Mouse (Mus musculus): ENCODE results near the gene Gper1. TPM values are rescaled to one million over a fixed set of nuclear protein-coding genes. Genes with fewer than 3 reads are reported as not detected.

The Gper1 gene
- polyA plus RNA-seq, 1 experiment from 2014 or later = 7.2 TPM

DNA sequence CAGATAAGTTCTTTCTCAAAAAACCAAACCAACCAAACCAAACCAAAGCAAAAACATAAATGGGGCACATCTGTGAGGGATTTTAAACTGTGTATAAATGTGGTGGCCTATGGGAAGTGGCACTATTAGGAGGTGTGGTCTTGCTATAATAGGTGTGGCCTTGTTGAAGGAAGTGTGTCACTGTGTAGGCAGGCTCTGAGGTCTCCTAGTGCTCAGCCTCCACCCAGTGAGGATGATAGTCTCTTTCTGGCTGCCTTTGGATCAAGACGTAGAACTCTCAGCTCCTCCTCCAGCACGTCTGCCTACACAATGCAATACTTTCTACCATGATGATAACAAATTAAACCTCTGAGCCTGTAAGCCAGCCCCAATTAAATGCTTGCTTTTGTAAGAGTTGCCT, 43.4 kb downstream of the Gper1 start:
- H3K9me3 ChIP-seq (ENCODE audit: low read length) = no peaks in the 10 kb centered on the region
- no peak overlapping the region for H3K27ac ChIP-seq (ENCODE audit: low read length)
- WGBS = 63% methylated on average over 2 of the region's 2 CpGs
- TF ChIP-seq EP300 (IDR thresholded peaks at IDR 0.05) (no peak), CTCF (IDR thresholded peaks at IDR 0.05) (no peak)
- no peak overlapping the region for H3K4me3 ChIP-seq (ENCODE audit: low read depth, low read length)
- no peaks in the 10 kb centered on the region for H3K27me3 ChIP-seq (replicated peaks; ENCODE audit: insufficient read depth, low read length)
- ATAC-seq (no peak), DNase-seq (ENCODE audit: low spot score) (no peak)
- no peaks in the 10 kb centered on the region for H3K4me1 ChIP-seq (ENCODE audit: insufficient read depth, low read depth, low read length)
- H3K9ac ChIP-seq (replicated peaks; ENCODE audit: low read depth) = no peak overlapping the region
- H3K36me3 ChIP-seq (ENCODE audit: insufficient read depth, low read length) = peaks cover 5% of the 10 kb centered on the region
- no peak overlapping the region for H3K4me2 ChIP-seq (replicated peaks; ENCODE audit: low read depth, low read length)

DNA sequence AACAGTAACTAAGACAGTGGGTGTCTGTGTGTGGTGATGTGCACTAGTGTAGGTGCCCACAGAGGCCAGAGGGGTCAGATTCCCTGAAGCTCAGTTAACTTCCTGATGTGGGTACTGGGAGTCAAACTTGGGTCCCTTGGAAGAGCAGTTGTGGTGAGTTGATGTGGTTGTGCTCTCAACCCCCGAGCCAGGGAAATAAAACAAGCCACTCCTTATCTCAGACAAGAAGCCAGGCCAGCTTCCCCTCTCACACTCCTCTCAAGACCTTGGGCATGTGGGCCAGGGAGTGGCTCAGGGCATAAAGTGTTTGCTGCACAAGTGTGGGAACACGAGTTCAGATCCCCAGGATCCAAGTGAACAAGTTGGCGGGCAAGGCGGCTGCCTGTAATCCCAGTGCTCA, 43.9 kb downstream of the Gper1 start:
- Histone ChIP-seq H3K9me3 (ENCODE audit: low read length) (no peaks in the 10 kb centered on the region), H3K27ac (ENCODE audit: low read length) (no peak overlapping the region), H3K27me3 (replicated peaks; ENCODE audit: insufficient read depth, low read length) (no peaks in the 10 kb centered on the region), H3K4me1 (ENCODE audit: insufficient read depth, low read depth, low read length) (no peaks in the 10 kb centered on the region), H3K36me3 (ENCODE audit: insufficient read depth, low read length) (peaks cover 7% of the 10 kb centered on the region), H3K9ac (replicated peaks; ENCODE audit: low read depth) (no peak overlapping the region), H3K4me3 (ENCODE audit: low read depth, low read length) (no peak overlapping the region), H3K4me2 (replicated peaks; ENCODE audit: low read depth, low read length) (no peak overlapping the region)
- no peak for ATAC-seq
- DNase-seq (ENCODE audit: low spot score) = no peak
- WGBS = 63% methylated on average over 4 of the region's 4 CpGs
- TF ChIP-seq CTCF (IDR thresholded peaks at IDR 0.05) = no peak
- TF ChIP-seq EP300 (IDR thresholded peaks at IDR 0.05) = no peak

DNA sequence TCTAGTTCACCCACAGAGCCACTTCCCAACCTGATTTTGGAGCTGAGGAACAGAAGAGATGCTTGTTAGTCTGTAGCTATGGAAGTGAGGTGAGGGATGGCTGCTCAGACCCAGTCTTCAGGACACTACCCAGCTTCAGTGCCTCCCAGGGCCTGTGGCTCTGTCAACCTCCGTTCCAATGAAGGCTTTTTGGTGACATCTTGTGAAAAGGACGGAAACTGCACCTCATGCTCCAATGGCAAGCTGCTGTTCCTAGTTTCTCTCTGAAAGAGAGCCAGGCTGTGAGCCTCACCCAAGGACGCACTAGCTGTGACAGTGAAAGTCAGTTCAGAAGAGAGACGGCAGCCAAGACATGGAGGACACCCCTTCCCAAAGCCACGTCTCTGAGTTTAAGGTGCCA, 45.0 kb downstream of the Gper1 start:
- Histone ChIP-seq H3K27me3 (replicated peaks; ENCODE audit: insufficient read depth, low read length) (no peaks in the 10 kb centered on the region), H3K4me3 (ENCODE audit: low read depth, low read length) (no peak overlapping the region), H3K27ac (ENCODE audit: low read length) (no peak overlapping the region), H3K9ac (replicated peaks; ENCODE audit: low read depth) (no peak overlapping the region), H3K4me2 (replicated peaks; ENCODE audit: low read depth, low read length) (no peak overlapping the region), H3K4me1 (ENCODE audit: insufficient read depth, low read depth, low read length) (no peaks in the 10 kb centered on the region), H3K36me3 (ENCODE audit: insufficient read depth, low read length) (peaks cover 13% of the 10 kb centered on the region), H3K9me3 (ENCODE audit: low read length) (no peaks in the 10 kb centered on the region)
- 41% methylated on average over 5 of the region's 5 CpGs for WGBS
- ATAC-seq (peak; percentile 53), DNase-seq (ENCODE audit: low spot score) (peak; percentile 48)
- TF ChIP-seq EP300 (IDR thresholded peaks at IDR 0.05) (no peak), CTCF (IDR thresholded peaks at IDR 0.05) (peak; percentile 72)

DNA sequence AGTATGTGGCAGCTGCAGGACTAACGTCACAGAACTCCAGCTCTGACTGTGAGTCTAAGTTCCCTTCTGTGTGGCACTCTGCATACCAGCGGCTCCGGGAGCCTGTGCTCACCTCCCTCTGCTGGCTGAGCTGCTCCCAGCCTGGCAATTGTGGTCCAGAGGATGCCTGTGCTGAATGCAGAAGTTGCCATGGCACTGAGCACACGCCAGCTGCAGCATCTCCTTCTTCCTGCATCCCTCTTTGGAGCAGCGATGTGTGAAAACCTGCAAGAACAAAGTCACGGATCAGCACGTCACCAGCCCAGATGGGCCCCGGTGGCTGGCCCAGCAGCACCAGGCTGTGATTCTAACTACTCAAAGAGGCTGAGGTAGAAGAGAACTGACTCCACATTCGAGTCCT, 51.8 kb downstream of the Gper1 start:
- DNase-seq (ENCODE audit: low spot score) (no peak), ATAC-seq (no peak)
- 87% methylated on average over 9 of the region's 9 CpGs for WGBS
- Histone ChIP-seq H3K4me2 (replicated peaks; ENCODE audit: low read depth, low read length) (no peak overlapping the region), H3K36me3 (ENCODE audit: insufficient read depth, low read length) (peaks cover 53% of the 10 kb centered on the region), H3K27ac (ENCODE audit: low read length) (no peak overlapping the region), H3K9ac (replicated peaks; ENCODE audit: low read depth) (no peak overlapping the region), H3K9me3 (ENCODE audit: low read length) (no peaks in the 10 kb centered on the region), H3K4me3 (ENCODE audit: low read depth, low read length) (no peak overlapping the region), H3K27me3 (replicated peaks; ENCODE audit: insufficient read depth, low read length) (no peaks in the 10 kb centered on the region), H3K4me1 (ENCODE audit: insufficient read depth, low read depth, low read length) (no peaks in the 10 kb centered on the region)
- TF ChIP-seq EP300 (IDR thresholded peaks at IDR 0.05) (no peak), CTCF (IDR thresholded peaks at IDR 0.05) (no peak)

Other genes with a start within 250 kb of the Gper1 start
- gene Sun1, start 222.5 kb upstream of the Gper1 start, polyA plus RNA-seq (2015; fragmentation: Nextera tagmentation; extraction: Ambion mirVana) = 35.1 and 37.6 TPM in 2 replicates
- gene Get4, start 170.8 kb upstream of the Gper1 start, polyA plus RNA-seq (2015; fragmentation: Nextera tagmentation; extraction: Ambion mirVana) = 151 and 170 TPM in 2 replicates
- 3.6 and 4.1 TPM in 2 replicates for gene Adap1, start 97.5 kb upstream of the Gper1 start, polyA plus RNA-seq (2015; fragmentation: Nextera tagmentation; extraction: Ambion mirVana)
- 60.5 and 61.6 TPM in 2 replicates for gene Cox19, start 71.7 kb upstream of the Gper1 start, polyA plus RNA-seq (2015; fragmentation: Nextera tagmentation; extraction: Ambion mirVana)
- not detected in 2 replicates for gene Cyp2w1, start 70.5 kb upstream of the Gper1 start, polyA plus RNA-seq (2015; fragmentation: Nextera tagmentation; extraction: Ambion mirVana)
- gene Gpr146, start 45.5 kb upstream of the Gper1 start, polyA plus RNA-seq (2015; fragmentation: Nextera tagmentation; extraction: Ambion mirVana) = 22.7 and 28.1 TPM in 2 replicates
- gene C130050O18Rik, start 17.9 kb upstream of the Gper1 start, polyA plus RNA-seq (2015; fragmentation: Nextera tagmentation; extraction: Ambion mirVana) = 2.2 and 3.3 TPM in 2 replicates
- gene 3110082I17Rik, start 37.4 kb downstream of the Gper1 start, polyA plus RNA-seq (2015; fragmentation: Nextera tagmentation; extraction: Ambion mirVana) = 16.1 and 17.5 TPM in 2 replicates
- 4.8 and 5.1 TPM in 2 replicates for gene Zfand2a, start 61.4 kb downstream of the Gper1 start, polyA plus RNA-seq (2015; fragmentation: Nextera tagmentation; extraction: Ambion mirVana)
- gene Uncx, start 120.3 kb downstream of the Gper1 start, polyA plus RNA-seq (2015; fragmentation: Nextera tagmentation; extraction: Ambion mirVana) = not detected in 2 replicates